Mouse (Mus musculus) forebrain, embryonic 15.5 days (tissue): Measurements from ENCODE around the gene Gm9999. TPM values are rescaled to one million over a fixed set of nuclear protein-coding genes. Genes with fewer than 3 reads are reported as not detected.

ENCODE experiments used
- ATAC-seq: fragments of 200-750 bp; cut with Nextera tagmentation; replicated peaks from 2 replicates; pipeline ENCODE4 v1.8.0; 2017; ENCODE audit warnings: mild to moderate bottlenecking, moderate TSS enrichment, moderate library complexity
- H3K27ac ChIP-seq: fragments of 300-500 bp; sonication (generic); replicated peaks from 2 replicates; pipeline ENCODE4 v1.5.1; 2015; ENCODE audit warnings: mild to moderate bottlenecking, inconsistent platforms
- H3K27me3 ChIP-seq: fragments of 300-500 bp; sonication (generic); 2 replicates; pipeline ENCODE4 v1.6.1; 2015; ENCODE audit warnings: inconsistent platforms
- H3K36me3 ChIP-seq: fragments of 300-500 bp; sonication (generic); 2 replicates; pipeline ENCODE4 v1.6.1; 2015; ENCODE audit warnings: mild to moderate bottlenecking, inconsistent platforms
- H3K4me1 ChIP-seq: fragments of 300-500 bp; sonication (generic); 2 replicates; pipeline ENCODE4 v1.6.1; 2015; ENCODE audit warnings: inconsistent platforms
- H3K4me2 ChIP-seq: fragments of 300-500 bp; sonication (generic); replicated peaks from 2 replicates; pipeline ENCODE4 v1.6.1; 2015; ENCODE audit warnings: mild to moderate bottlenecking, inconsistent platforms
- H3K4me3 ChIP-seq: fragments of 300-500 bp; sonication (generic); 2 replicates; pipeline ENCODE4 v1.5.1; 2015; ENCODE audit warnings: mild to moderate bottlenecking, inconsistent platforms
- H3K9ac ChIP-seq: fragments of 300-500 bp; sonication (generic); replicated peaks from 2 replicates; pipeline ENCODE4 v1.6.1; 2015; ENCODE audit warnings: mild to moderate bottlenecking, inconsistent platforms
- H3K9me3 ChIP-seq: fragments of 300-500 bp; sonication (generic); 2 replicates; pipeline ENCODE4 v1.6.1; 2016; ENCODE audit warnings: inconsistent platforms
- WGBS: fragments of 180-500 bp; shearing (Covaris S2); methylation state at CpG from one replicate; pipeline ENCODE4 v1.1.7; 2015; ENCODE audit warnings: mixed read lengths; 5-methylcytosine and 5-hydroxymethylcytosine counted together
- polyA plus RNA-seq: library from polyadenylated mRNA; unstranded; fragments of >200 nt; fragmentation: Nextera tagmentation; extraction: Ambion mirVana; gene quantifications from 2 replicates; pipeline ENCODE4 v1.2.1, GENCODE M21; 2015

The Gm9999 gene
- polyA plus RNA-seq, 1 experiment from 2014 or later: not detected

DNA sequence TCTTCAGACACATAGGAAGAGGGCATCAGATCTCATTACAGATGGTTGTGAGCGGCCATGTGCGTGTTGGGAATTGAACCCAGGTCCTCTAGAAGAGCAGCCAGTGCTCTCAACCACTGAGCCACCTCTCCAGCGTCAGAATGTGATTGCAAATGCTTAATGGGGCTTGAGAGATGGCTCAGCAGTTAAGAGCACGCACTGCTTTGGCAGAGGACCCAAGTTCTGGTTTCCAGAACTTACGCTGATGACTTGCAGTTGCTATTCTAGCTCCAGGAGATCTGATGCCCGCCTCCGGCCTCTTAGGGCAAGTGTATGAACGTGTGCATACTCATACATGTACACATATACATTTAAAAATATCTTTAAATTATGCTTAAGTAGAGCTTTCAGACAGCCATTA is 52.0 kb downstream of the Gm9999 start:
- Histone ChIP-seq H3K4me1 (peaks cover 4% of the 10 kb centered on the region), H3K9me3 (no peaks in the 10 kb centered on the region), H3K27me3 (no peaks in the 10 kb centered on the region), H3K9ac (no peak overlapping the region), H3K27ac (no peak overlapping the region), H3K4me3 (no peak overlapping the region), H3K36me3 (no peaks in the 10 kb centered on the region), H3K4me2 (no peak overlapping the region)
- 80% methylated on average over 8 of the region's 8 CpGs for WGBS
- no peak for ATAC-seq

Other genes starting within 250 kb of the Gm9999 start
- gene Saa1, start 240.6 kb upstream of the Gm9999 start, polyA plus RNA-seq: not detected in 2 replicates
- not detected in 2 replicates for gene Saa2, start 231.8 kb upstream of the Gm9999 start, polyA plus RNA-seq
- 15.1 and 16.5 TPM in 2 replicates for gene Hps5, start 187.5 kb upstream of the Gm9999 start, polyA plus RNA-seq
- gene Gtf2h1, start 187.5 kb upstream of the Gm9999 start, polyA plus RNA-seq: 48.8 and 51.5 TPM in 2 replicates
- 744 and 772 TPM in 2 replicates for gene Ldha, start 142.1 kb upstream of the Gm9999 start, polyA plus RNA-seq
- not detected in 2 replicates for gene Ldhc, start 122.4 kb upstream of the Gm9999 start, polyA plus RNA-seq
- gene Tsg101, start 63.6 kb upstream of the Gm9999 start, polyA plus RNA-seq: 399 and 413 TPM in 2 replicates
- 8.1 and 8.9 TPM in 2 replicates for gene Uevld, start 25.1 kb upstream of the Gm9999 start, polyA plus RNA-seq
- 11.5 and 12.2 TPM in 2 replicates for gene Spty2d1, start 24.8 kb downstream of the Gm9999 start, polyA plus RNA-seq
- 25.4 and 25.7 TPM in 2 replicates for gene Tmem86a, start 67.0 kb downstream of the Gm9999 start, polyA plus RNA-seq
- 69.6 and 72.1 TPM in 2 replicates for gene Ptpn5, start 150.1 kb downstream of the Gm9999 start, polyA plus RNA-seq
- gene Mrgpra6, start 221.3 kb downstream of the Gm9999 start, polyA plus RNA-seq: not detected in 2 replicates